Mouse (Mus musculus): Measurements from ENCODE around the gene Chst11. TPM values are rescaled to one million over a fixed set of nuclear protein-coding genes. Genes with fewer than 3 reads are reported as not detected.

Gene Chst11
- polyA plus RNA-seq, 1 experiment, result 5.2 TPM

DNA sequence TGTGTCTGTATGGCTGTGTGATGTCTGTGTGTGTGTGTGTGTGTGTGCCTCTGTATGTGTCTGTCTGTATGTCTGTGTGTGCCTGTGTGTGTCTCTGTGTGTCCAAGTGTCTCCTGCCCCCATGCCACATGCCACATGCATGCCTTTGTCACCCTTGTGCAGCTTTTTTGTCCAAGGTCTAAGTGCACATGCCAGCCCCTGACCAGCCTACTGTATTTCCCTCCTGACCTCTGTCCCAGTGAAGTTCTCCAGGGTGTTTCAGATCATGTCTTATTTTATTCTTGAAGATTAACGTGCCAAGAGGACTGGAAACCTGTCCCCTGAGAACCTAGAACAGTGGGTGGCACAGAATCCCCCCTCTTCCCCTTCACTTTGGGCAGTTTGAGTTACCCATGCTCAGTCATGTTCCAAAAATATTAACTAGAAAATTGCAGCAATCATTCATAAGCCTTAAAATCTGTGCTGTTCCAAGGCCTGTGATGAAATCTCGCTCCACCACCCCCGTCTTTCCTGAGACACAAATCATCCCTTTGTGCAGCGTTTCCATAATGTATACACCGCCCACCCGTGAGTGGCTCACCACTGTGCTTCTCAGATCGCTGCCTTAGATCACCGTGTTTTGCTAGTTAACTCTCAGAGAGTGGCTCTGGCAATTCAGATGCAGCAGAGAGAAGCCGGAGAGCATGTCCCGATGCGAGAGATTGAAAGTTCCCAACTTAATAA lies 180.4 kb downstream of the Chst11 start:
- Histone ChIP-seq H3K9me3 (replicated peaks; ENCODE audit: control insufficient read depth, insufficient read depth, low read length, poor library complexity, severe bottlenecking) (no peaks in the 10 kb centered on the region), H3K36me3 (ENCODE audit: control insufficient read depth, insufficient read depth, low read length, poor library complexity, severe bottlenecking) (no peaks in the 10 kb centered on the region), H3K4me3 (ENCODE audit: low read depth, low read length) (no peak overlapping the region), H3K27me3 (ENCODE audit: control insufficient read depth, insufficient read depth, low read length, poor library complexity, severe bottlenecking) (no peaks in the 10 kb centered on the region), H3K9ac (ENCODE audit: low read depth, poor library complexity, severe bottlenecking) (no peak overlapping the region), H3K4me1 (ENCODE audit: control insufficient read depth, insufficient read depth, low read length) (no peaks in the 10 kb centered on the region), H3K27ac (ENCODE audit: insufficient read depth, low read length) (no peak overlapping the region)
- no peak for TF ChIP-seq EP300 (IDR thresholded peaks at IDR 0.05; ENCODE audit: insufficient read depth, low read depth, low read length)
- TF ChIP-seq POLR2A (IDR thresholded peaks at IDR 0.05; ENCODE audit: insufficient read depth, low read length), result no peak
- TF ChIP-seq CTCF (IDR thresholded peaks at IDR 0.05; ENCODE audit: low read depth, low read length), result no peak

DNA sequence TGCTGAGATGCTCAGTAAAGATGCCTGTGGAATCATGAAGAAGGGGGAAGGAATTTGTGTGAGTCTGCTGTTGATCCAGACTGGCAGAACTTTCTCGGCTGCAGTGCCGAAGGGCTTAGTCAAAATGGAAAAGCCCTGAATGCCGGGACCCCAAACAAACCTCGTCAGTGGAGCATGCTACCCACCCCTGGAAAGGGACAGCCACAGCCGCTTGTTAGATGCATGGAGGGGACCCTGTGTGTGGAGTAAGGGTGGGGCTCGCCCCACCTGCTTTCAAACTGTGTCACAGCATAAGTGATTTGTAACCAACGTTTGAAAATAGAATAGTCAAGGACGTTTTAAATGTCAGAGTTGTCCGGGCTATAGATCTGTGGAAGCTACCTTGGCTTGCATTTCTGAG lies 181.0 kb downstream of the Chst11 start:
- no peaks in the 10 kb centered on the region for H3K27me3 ChIP-seq (ENCODE audit: control insufficient read depth, insufficient read depth, low read length, poor library complexity, severe bottlenecking)
- H3K9me3 ChIP-seq (replicated peaks; ENCODE audit: control insufficient read depth, insufficient read depth, low read length, poor library complexity, severe bottlenecking), result no peaks in the 10 kb centered on the region
- no peak overlapping the region for H3K9ac ChIP-seq (ENCODE audit: low read depth, poor library complexity, severe bottlenecking)
- H3K4me3 ChIP-seq (ENCODE audit: low read depth, low read length), result no peak overlapping the region
- H3K4me1 ChIP-seq (ENCODE audit: control insufficient read depth, insufficient read depth, low read length), result no peaks in the 10 kb centered on the region
- no peaks in the 10 kb centered on the region for H3K36me3 ChIP-seq (ENCODE audit: control insufficient read depth, insufficient read depth, low read length, poor library complexity, severe bottlenecking)
- TF ChIP-seq EP300 (IDR thresholded peaks at IDR 0.05; ENCODE audit: insufficient read depth, low read depth, low read length) (no peak), POLR2A (IDR thresholded peaks at IDR 0.05; ENCODE audit: insufficient read depth, low read length) (no peak), CTCF (IDR thresholded peaks at IDR 0.05; ENCODE audit: low read depth, low read length) (no peak)
- no peak overlapping the region for H3K27ac ChIP-seq (ENCODE audit: insufficient read depth, low read length)

DNA sequence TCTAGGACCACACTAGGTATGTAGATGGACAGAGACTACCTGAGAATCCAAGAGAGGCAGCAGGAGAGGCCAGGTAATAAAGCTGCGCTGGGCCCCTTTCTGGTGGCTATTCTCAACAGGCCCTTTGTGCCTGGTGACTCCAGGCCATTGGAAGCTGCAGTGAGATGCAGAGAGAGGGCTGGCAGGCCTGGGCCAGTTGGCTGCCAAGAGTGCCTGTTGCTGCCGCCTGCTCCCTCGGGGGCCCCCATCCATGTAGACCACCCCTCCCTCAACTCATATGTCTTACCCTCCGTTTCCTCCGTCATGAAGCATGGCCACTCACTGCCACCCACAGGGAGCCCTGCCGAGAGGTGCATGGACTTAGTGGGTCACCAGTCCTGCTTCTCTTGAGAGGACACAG lies 182.2 kb downstream of the Chst11 start:
- Histone ChIP-seq H3K27ac (ENCODE audit: insufficient read depth, low read length) (no peak overlapping the region), H3K36me3 (ENCODE audit: control insufficient read depth, insufficient read depth, low read length, poor library complexity, severe bottlenecking) (no peaks in the 10 kb centered on the region), H3K27me3 (ENCODE audit: control insufficient read depth, insufficient read depth, low read length, poor library complexity, severe bottlenecking) (no peaks in the 10 kb centered on the region), H3K4me1 (ENCODE audit: control insufficient read depth, insufficient read depth, low read length) (no peaks in the 10 kb centered on the region), H3K9me3 (replicated peaks; ENCODE audit: control insufficient read depth, insufficient read depth, low read length, poor library complexity, severe bottlenecking) (no peaks in the 10 kb centered on the region), H3K4me3 (ENCODE audit: low read depth, low read length) (no peak overlapping the region), H3K9ac (ENCODE audit: low read depth, poor library complexity, severe bottlenecking) (no peak overlapping the region)
- TF ChIP-seq POLR2A (IDR thresholded peaks at IDR 0.05; ENCODE audit: insufficient read depth, low read length) (no peak), EP300 (IDR thresholded peaks at IDR 0.05; ENCODE audit: insufficient read depth, low read depth, low read length) (no peak), CTCF (IDR thresholded peaks at IDR 0.05; ENCODE audit: low read depth, low read length) (no peak)

DNA sequence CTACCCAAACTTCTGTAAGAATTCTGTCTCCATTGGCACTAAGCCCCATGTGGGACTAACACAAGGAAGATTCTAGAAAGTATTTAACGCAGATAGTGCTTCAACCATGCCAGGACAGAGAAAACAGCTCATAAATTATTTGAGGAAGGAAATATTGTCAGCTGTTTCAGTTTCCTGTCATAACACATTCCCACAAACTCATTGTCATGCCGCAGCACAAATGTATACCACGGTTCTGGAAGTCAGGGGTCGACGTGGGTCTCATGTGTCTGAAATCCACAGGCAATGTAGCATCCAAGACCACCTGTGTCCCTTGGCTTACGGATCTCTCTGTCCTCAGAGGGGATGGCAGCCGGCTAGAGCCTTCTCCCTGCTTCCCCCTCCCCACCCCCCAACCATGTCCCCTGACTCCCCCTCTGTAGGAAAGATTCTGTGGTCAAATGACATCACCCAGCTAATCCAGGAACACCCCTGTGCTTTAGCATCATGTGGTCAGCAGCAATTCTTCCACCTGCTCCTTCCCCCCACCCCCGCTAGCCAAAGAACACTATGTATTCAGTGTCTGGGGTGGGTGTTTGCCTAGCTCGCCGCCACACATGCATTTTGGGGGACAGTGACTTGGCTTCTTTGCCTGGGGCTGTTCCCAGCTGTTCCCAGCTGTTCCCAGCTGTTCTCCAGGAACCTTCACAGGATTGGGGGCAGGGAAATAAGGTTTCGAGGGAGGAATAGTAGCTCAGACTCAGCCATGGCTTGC lies 183.2 kb downstream of the Chst11 start:
- no peak for TF ChIP-seq EP300 (IDR thresholded peaks at IDR 0.05; ENCODE audit: insufficient read depth, low read depth, low read length)
- no peak for TF ChIP-seq CTCF (IDR thresholded peaks at IDR 0.05; ENCODE audit: low read depth, low read length)
- TF ChIP-seq POLR2A (IDR thresholded peaks at IDR 0.05; ENCODE audit: insufficient read depth, low read length), result no peak
- H3K27ac ChIP-seq (ENCODE audit: insufficient read depth, low read length), result no peak overlapping the region
- H3K4me1 ChIP-seq (ENCODE audit: control insufficient read depth, insufficient read depth, low read length), result no peaks in the 10 kb centered on the region
- H3K27me3 ChIP-seq (ENCODE audit: control insufficient read depth, insufficient read depth, low read length, poor library complexity, severe bottlenecking), result no peaks in the 10 kb centered on the region
- no peak overlapping the region for H3K9ac ChIP-seq (ENCODE audit: low read depth, poor library complexity, severe bottlenecking)
- H3K9me3 ChIP-seq (replicated peaks; ENCODE audit: control insufficient read depth, insufficient read depth, low read length, poor library complexity, severe bottlenecking), result no peaks in the 10 kb centered on the region
- H3K4me3 ChIP-seq (ENCODE audit: low read depth, low read length), result no peak overlapping the region
- no peaks in the 10 kb centered on the region for H3K36me3 ChIP-seq (ENCODE audit: control insufficient read depth, insufficient read depth, low read length, poor library complexity, severe bottlenecking)

GRCm38 (mm10) chr10:83169554-83169953 lies 184.3 kb downstream of the Chst11 start:
- H3K27me3 ChIP-seq (ENCODE audit: control insufficient read depth, insufficient read depth, low read length, poor library complexity, severe bottlenecking), result no peaks in the 10 kb centered on the region
- H3K36me3 ChIP-seq (ENCODE audit: control insufficient read depth, insufficient read depth, low read length, poor library complexity, severe bottlenecking), result no peaks in the 10 kb centered on the region
- H3K4me1 ChIP-seq (ENCODE audit: control insufficient read depth, insufficient read depth, low read length), result no peaks in the 10 kb centered on the region
- TF ChIP-seq POLR2A (IDR thresholded peaks at IDR 0.05; ENCODE audit: insufficient read depth, low read length) (no peak), CTCF (IDR thresholded peaks at IDR 0.05; ENCODE audit: low read depth, low read length) (no peak), EP300 (IDR thresholded peaks at IDR 0.05; ENCODE audit: insufficient read depth, low read depth, low read length) (no peak)
- no peak overlapping the region for H3K4me3 ChIP-seq (ENCODE audit: low read depth, low read length)
- H3K9me3 ChIP-seq (replicated peaks; ENCODE audit: control insufficient read depth, insufficient read depth, low read length, poor library complexity, severe bottlenecking), result no peaks in the 10 kb centered on the region
- H3K9ac ChIP-seq (ENCODE audit: low read depth, poor library complexity, severe bottlenecking), result no peak overlapping the region
- no peak overlapping the region for H3K27ac ChIP-seq (ENCODE audit: insufficient read depth, low read length)

- H3K4me3 ChIP-seq (ENCODE audit: low read depth, low read length), result no peak overlapping the region
- TF ChIP-seq POLR2A (IDR thresholded peaks at IDR 0.05; ENCODE audit: insufficient read depth, low read length) (no peak), CTCF (IDR thresholded peaks at IDR 0.05; ENCODE audit: low read depth, low read length) (no peak), EP300 (IDR thresholded peaks at IDR 0.05; ENCODE audit: insufficient read depth, low read depth, low read length) (no peak)
- no peaks in the 10 kb centered on the region for H3K36me3 ChIP-seq (ENCODE audit: control insufficient read depth, insufficient read depth, low read length, poor library complexity, severe bottlenecking)
- H3K27me3 ChIP-seq (ENCODE audit: control insufficient read depth, insufficient read depth, low read length, poor library complexity, severe bottlenecking), result no peaks in the 10 kb centered on the region
- H3K4me1 ChIP-seq (ENCODE audit: control insufficient read depth, insufficient read depth, low read length), result no peaks in the 10 kb centered on the region
- no peak overlapping the region for H3K27ac ChIP-seq (ENCODE audit: insufficient read depth, low read length)
- no peaks in the 10 kb centered on the region for H3K9me3 ChIP-seq (replicated peaks; ENCODE audit: control insufficient read depth, insufficient read depth, low read length, poor library complexity, severe bottlenecking)
- H3K9ac ChIP-seq (ENCODE audit: low read depth, poor library complexity, severe bottlenecking), result no peak overlapping the region
Observed at GRCm38 (mm10) chr10:83178151-83178550, 192.9 kb downstream of the Chst11 start.

Measured in ES-Bruce4 (cell line).